Mouse (Mus musculus) urinary bladder, adult 18-20 months (tissue): Measurements from ENCODE around the gene Rasl10b.

Source experiments
- DNase-seq, 2 experiments: peaks; one replicate each; pipeline ENCODE4 v3.0.0; 2022; ENCODE audit warnings: low spot score in 2 of 2, mixed read lengths in 2 of 2

Rasl10b gene

GRCm38 (mm10) chr11:83429355-83429754 is 20.4 kb downstream of the Rasl10b start, which contains the start of gene Gas2l2:
Gene Gas2l2 (minus strand): TSS chr11:83429455.
- DNase-seq = no peak

DNA sequence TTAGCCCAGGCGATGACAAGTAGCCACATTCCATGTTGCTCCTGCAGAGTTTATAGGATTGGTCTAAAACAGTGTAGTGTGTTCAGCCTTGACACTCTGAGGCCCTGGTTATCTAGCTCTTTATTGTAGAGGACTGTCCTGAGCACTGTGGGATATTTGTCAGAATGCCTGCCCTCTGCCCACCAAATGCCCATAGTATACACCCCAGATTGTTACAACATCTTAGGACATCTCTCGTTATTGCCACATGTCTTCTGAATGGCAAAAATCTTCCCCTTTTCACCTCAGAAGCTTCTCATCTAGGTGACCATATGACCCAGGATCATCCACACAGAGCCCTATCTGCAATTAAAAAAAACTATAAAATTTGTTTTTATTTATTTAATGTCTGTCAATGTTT is 23.6 kb downstream of the Rasl10b start:
- no peak for DNase-seq

GRCm38 (mm10) chr11:83437377-83437776 is 28.4 kb downstream of the Rasl10b start, which contains the start of gene 1700020L24Rik:
Gene 1700020L24Rik (plus strand): TSS chr11:83437677.
- no peak for DNase-seq

DNA sequence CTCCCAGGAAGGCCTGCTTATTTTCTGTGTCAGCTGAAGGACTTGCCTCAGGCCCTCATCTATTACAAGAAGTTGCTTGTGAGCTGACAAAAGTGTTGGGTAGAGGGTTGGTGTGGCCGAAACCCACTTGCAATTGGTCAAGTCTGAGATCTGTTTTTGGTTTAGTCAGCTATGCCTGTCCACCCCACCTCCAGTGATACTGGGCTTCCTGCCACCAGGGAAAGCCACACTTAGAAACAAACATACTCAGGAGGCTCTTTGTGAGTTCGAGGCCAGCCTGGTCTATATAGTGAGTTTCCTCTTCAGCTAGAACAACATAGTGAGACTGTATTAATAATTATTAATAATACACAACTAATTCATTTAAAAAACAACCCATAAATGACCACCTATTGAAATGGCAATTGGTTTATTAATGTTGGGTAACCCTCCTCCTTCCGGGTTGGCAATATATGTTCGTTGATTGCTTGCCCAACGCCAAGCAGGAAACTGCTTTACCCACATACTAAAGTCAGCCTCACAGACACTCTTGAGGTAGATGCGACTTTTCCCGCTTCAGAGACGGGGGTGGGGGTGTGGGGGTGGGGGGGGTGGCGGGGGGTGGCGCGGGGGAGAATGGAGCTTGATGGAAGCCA is 30.6 kb downstream of the Rasl10b start:
- DNase-seq = no peak

DNA sequence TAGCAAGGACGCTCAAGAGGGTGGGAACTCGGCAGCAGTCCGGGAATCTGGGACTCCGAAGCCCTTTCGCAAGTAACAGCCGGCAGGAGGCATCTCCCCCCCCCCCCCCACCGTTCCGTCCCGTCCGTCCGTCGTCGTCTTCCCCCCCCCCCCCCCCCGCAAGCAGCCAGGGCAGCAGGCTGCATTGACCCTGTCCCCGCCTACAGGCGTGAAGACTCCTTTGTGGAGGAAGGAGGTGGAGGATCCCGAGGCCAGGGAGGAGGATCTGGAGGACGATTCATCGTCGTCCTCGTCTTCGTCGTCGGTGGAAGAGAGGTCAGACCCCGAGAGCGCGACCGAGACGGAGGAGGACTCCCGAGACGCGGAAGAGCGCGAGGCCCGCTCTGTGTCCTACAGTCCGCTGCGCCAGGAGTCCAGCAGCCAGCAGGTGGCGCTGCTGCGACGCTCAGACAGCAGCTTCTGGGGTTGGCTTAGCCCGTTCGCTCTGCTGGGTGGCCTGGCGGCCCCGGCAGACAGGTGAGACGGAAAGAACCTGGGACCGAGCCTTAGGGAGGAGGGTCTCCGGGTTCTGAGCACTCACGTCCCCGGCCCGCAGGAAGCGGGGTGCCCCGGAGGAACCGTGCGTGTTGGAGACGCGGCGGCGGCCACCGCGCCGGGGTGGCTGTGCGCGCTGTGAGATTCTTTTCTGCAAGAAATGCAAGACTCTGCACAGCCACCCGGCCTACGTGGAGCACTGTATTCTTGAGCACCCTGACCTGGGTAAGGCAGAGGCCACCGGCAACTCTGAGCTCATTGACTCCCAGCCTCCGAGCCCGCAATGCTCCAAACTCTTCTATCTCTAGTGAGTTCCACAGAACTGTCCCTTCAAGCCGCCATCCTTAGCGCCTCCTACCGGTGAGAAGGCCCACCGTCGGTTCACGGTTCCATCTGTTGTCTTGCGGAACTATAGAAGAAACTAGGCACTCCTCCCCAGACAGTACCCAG is 31.4 kb downstream of the Rasl10b start:
- DNase-seq = peak; percentile 72 to 84

GRCm38 (mm10) chr11:83441235-83441634 is 32.3 kb downstream of the Rasl10b start:
- no peak for DNase-seq

GRCm38 (mm10) chr11:83442596-83443267 is 33.8 kb downstream of the Rasl10b start:
- DNase-seq = peak; percentile 31 to 64

DNA sequence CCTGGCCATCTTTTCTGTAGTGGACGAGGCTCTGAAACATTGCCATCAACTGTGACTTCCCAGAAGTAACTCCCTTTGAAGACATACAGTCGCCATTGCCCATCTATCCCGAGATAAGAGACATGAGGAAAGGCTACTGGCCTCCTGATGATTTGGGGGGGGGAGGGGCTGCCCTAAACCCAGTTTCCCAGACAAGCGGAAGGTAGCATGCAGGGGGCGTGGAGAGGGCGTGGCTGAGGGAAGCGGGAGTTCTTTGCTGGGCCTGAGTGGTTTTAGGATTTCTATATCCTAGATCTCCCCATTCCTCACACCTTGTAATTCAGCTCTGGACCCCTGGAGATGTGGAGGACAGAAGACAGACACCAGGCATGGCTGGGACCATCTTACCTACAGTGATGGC is 34.9 kb downstream of the Rasl10b start:
- no peak for DNase-seq

- DNase-seq = no peak
Measured at GRCm38 (mm10) chr11:83445001-83445400, 36.1 kb downstream of the Rasl10b start.

GRCm38 (mm10) chr11:83447612-83448011 is 38.7 kb downstream of the Rasl10b start:
- peak in 1 of 2 experiments; percentile 63 for DNase-seq

DNA sequence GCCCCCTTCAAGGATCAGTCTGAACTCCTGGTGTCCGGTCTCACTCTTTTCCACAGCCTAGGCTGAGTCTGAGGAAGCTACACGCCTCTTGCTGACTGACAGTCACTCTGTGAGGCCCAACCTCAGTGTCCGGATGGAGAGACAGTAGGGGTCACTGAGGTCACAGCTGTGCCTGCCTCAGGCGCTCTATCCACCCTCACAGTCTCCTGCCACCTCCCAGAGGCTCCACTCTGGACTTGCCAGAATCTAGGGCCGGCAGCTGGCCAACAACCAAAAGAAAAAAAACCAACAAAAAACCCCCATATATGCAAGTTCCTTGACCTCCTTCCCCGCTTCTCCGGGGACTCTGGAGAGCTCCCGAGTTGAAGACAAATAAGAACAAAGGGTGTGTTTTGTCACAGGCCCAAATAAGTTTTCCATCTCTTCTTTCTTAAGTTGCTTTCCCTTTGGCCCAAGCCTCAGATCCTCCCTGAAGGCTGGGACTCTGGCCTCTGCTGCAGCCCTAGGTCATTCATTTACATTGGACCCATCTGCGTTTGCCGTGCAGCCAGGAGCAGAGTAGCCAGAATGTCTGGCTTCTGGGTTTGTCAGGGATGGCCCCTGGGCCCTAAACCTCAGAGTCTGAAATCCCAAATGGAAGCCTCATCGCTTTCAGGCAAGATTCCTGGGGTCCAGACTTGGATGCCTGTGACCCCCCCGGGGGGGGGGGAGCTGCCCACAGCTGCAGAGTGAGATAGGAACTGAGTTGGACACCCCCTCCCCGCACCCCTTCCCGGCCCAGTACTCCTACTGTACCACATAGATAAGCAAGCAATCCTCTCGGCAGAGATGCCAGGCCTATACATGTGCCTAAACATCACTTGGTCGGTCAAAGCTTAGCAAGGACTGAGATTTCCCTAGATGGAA is 39.3 kb downstream of the Rasl10b start:
- no peak for DNase-seq

DNA sequence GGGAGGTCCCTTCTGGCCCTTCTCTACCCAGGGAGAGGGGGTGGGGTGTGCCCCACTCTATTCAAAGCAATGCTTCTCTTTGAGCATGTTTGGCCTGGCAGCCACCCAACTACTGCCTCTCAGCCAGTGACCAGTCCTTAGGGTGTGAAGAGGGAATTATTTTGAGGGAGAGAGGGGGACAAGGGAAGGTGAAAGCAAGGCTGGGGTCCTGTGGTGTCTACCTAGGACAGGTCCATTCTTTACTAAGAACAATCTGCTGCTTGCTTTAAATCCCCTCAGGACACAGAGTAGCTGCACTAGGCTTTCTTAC is 39.9 kb downstream of the Rasl10b start:
- no peak for DNase-seq

GRCm38 (mm10) chr11:83449298-83449697 is 40.4 kb downstream of the Rasl10b start:
- DNase-seq = no peak

- DNase-seq = no peak
Measured at GRCm38 (mm10) chr11:83450550-83450949, 41.6 kb downstream of the Rasl10b start.

- DNase-seq = no peak
Measured at GRCm38 (mm10) chr11:83451281-83451680, 42.3 kb downstream of the Rasl10b start.

- peak in 1 of 2 experiments; percentile 38 for DNase-seq
Measured at GRCm38 (mm10) chr11:83454548-83454947, 45.6 kb downstream of the Rasl10b start.

DNA sequence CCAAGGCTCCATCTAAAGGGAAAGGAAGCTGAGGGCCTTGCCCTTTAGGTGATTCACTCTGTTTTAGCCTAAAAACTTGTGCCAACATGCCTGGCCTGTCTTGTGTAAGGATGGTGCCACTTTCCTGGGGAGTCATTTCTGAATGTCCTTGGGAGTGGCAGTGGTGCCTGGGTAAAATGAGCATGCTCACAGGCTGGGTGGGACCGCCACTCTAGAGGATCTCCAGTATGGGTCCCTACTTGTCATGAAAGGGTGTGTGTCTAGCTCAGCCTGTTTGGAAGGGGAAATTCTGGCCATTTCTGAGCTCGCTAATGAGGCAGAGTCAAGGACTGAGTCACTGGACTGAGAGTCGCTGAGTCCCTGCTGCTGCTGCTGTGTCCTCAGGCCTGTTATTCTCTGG is 46.7 kb downstream of the Rasl10b start:
- DNase-seq = peak; percentile 41 to 71

GRCm38 (mm10) chr11:83457257-83457656 is 48.3 kb downstream of the Rasl10b start:
- DNase-seq = no peak

DNA sequence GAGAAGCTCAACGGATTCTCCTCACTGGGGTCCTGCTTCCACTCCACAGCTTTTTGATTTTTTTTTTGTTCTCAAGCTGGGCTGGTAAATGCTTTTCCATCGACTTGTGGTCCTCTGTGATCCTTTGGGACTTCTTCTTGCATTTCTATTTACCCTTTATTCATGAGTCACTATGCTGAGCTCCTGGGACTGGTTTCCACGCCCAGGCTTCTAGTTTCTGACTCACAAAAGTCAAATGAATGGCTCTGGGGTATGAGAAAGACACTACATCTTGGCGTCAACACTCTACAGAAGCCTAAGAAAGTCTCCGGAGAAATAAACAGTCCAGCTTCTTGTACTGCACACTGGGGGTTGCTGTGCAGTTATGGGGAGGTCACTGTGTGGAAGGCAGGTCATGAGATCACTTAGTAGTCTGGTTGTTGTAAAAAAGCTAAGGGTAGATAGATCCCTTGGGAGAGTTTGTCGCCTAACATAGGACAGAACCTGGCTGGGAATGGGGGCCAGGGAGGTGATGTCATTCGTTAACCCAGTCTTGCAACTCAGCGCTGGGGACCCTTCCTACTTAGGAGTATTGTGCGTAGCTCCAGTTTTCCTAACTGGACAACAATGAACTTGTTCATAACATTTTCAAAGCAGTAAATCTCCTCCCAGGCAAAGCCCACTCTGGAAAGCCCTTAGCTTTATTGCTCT is 49.1 kb downstream of the Rasl10b start:
- peak in 1 of 2 experiments; percentile 45 for DNase-seq

GRCm38 (mm10) chr11:83461462-83462027 is 52.6 kb downstream of the Rasl10b start:
- DNase-seq = no peak
